Mouse (Mus musculus): Measurements from ENCODE around the gene B020031M17Rik. TPM values are rescaled to one million over a fixed set of nuclear protein-coding genes. Genes with fewer than 3 reads are reported as not detected.
"Not testable (repeated sequence)": the region's sequence is repeated elsewhere in the genome, so short reads cannot be mapped to it uniquely, and the experiment has no call there.

Gene B020031M17Rik
- not detected in 2 replicates for polyA plus RNA-seq (2012; rRNA removed)

- 59% methylated on average over 4 of the region's 6 CpGs for WGBS
- not testable (repeated sequence) for DNase-seq (ENCODE audit: low read depth, low spot score)
Measured at GRCm38 (mm10) chr13:119950706-119951105, at the start of gene B020031M17Rik. TSS of gene B020031M17Rik (minus strand) at chr13:119950806.

GRCm38 (mm10) chr13:119999215-119999614 lies 48.6 kb upstream of the B020031M17Rik start:
- WGBS = no CpG with 5 or more reads among the region's 4 CpGs
- not testable (repeated sequence) for DNase-seq (ENCODE audit: low read depth, low spot score)

GRCm38 (mm10) chr13:119998442-119999086 lies 48.0 kb upstream of the B020031M17Rik start:
- DNase-seq (ENCODE audit: low read depth, low spot score) = not testable (repeated sequence)
- no CpG with 5 or more reads among the region's 22 CpGs for WGBS

- no CpG with 5 or more reads among the region's 10 CpGs for WGBS
- not testable (repeated sequence) for DNase-seq (ENCODE audit: low read depth, low spot score)
Measured at GRCm38 (mm10) chr13:119991917-119992496, 41.4 kb upstream of the B020031M17Rik start.

- WGBS = no CpG with 5 or more reads among the region's 13 CpGs
- not testable (repeated sequence) for DNase-seq (ENCODE audit: low read depth, low spot score)
Measured at GRCm38 (mm10) chr13:119991264-119991663, 40.7 kb upstream of the B020031M17Rik start.

GRCm38 (mm10) chr13:119969163-119969562 lies 18.6 kb upstream of the B020031M17Rik start:
- not testable (repeated sequence) for DNase-seq (ENCODE audit: low read depth, low spot score)
- no CpG with 5 or more reads among the region's 13 CpGs for WGBS

- DNase-seq (ENCODE audit: low read depth, low spot score) = not testable (repeated sequence)
- WGBS = no CpG with 5 or more reads among the region's 14 CpGs
Measured at GRCm38 (mm10) chr13:119968193-119968592, 17.6 kb upstream of the B020031M17Rik start.

GRCm38 (mm10) chr13:119965968-119966367 lies 15.4 kb upstream of the B020031M17Rik start:
- WGBS = under 1% methylated on average over 21 of the region's 22 CpGs
- not testable (repeated sequence) for DNase-seq (ENCODE audit: low read depth, low spot score)

- WGBS = 3% methylated on average over 18 of the region's 34 CpGs
- DNase-seq (ENCODE audit: low read depth, low spot score) = not testable (repeated sequence)
Measured at GRCm38 (mm10) chr13:119965302-119965952, 14.8 kb upstream of the B020031M17Rik start.

GRCm38 (mm10) chr13:119962856-119963255 lies 12.2 kb upstream of the B020031M17Rik start:
- WGBS = no CpG with 5 or more reads among the region's 5 CpGs

GRCm38 (mm10) chr13:119955567-119955966 lies 5.0 kb upstream of the B020031M17Rik start:
- DNase-seq (ENCODE audit: low read depth, low spot score) = not testable (repeated sequence)
- no CpG with 5 or more reads among the region's 5 CpGs for WGBS

More at GRCm38 (mm10) chr13:119962856-119963255, 12.2 kb upstream of the B020031M17Rik start:
- not testable (repeated sequence) for DNase-seq (ENCODE audit: low read depth, low spot score)

GRCm38 (mm10) chr13:119955089-119955488 lies 4.5 kb upstream of the B020031M17Rik start:
- WGBS = 72% methylated on average over 2 of the region's 2 CpGs

GRCm38 (mm10) chr13:119929172-119929571 lies 21.4 kb downstream of the B020031M17Rik start, which contains the start of gene Gm21761:
TSS of gene Gm21761 (minus strand) at chr13:119929272.
- 88% methylated on average over 2 of the region's 5 CpGs for WGBS
- DNase-seq (ENCODE audit: low read depth, low spot score) = not testable (repeated sequence)

More at GRCm38 (mm10) chr13:119955089-119955488, 4.5 kb upstream of the B020031M17Rik start:
- DNase-seq (ENCODE audit: low read depth, low spot score) = not testable (repeated sequence)

- DNase-seq (ENCODE audit: low read depth, low spot score) = not testable (repeated sequence)
- whole genome bisulfite sequencing = 69% methylated on average over 3 of the region's 3 CpGs
Measured at GRCm38 (mm10) chr13:119924597-119925340, 25.8 kb downstream of the B020031M17Rik start.

GRCm38 (mm10) chr13:119916966-119917722 lies 33.5 kb downstream of the B020031M17Rik start:
- not testable (repeated sequence) for DNase-seq (ENCODE audit: low read depth, low spot score)
- 54% methylated on average over 4 of the region's 5 CpGs for WGBS

- 55% methylated on average over 2 of the region's 2 CpGs for WGBS
- not testable (repeated sequence) for DNase-seq (ENCODE audit: low read depth, low spot score)
Measured at GRCm38 (mm10) chr13:119916449-119916848, 34.2 kb downstream of the B020031M17Rik start.
